Mouse (Mus musculus) adrenal gland, postnatal 4 days (tissue): ENCODE results near the gene Galnt4. TPM values are rescaled to one million over a fixed set of nuclear protein-coding genes. Genes with fewer than 3 reads are reported as not detected.

Experiments used
- DNase-seq, 2 experiments: peaks; one replicate each; pipeline ENCODE4 v3.0.0; 2021 to 2022; ENCODE audit warnings: low spot score in 2 of 2, mixed read lengths in 2 of 2
- long read RNA-seq, 2 experiments: library from polyadenylated mRNA; stranded (forward); transcript quantifications; one replicate each; pipeline ENCODE4 v2.0.0; 2021
- total RNA-seq, 2 experiments: library from RNA; stranded (reverse); gene quantifications; 2 replicates each; pipeline ENCODE4 v1.2.3; 2021

Gene Galnt4
- 10 to 100 TPM; 10.4 to 11.0 TPM for total RNA-seq
- long read RNA-seq, experiment 1, full-length matches to known transcripts = 2 of 2 reads
- long read RNA-seq, experiment 1, partial matches to known transcripts = 0 of 2 reads
- long read RNA-seq, experiment 1, other reads (novel, unspliced or antisense) = 0 of 2 reads
- long read RNA-seq, experiment 2, full-length matches to known transcripts = 14 of 14 reads
- long read RNA-seq, experiment 2, partial matches to known transcripts = 0 of 14 reads
- long read RNA-seq, experiment 2, other reads (novel, unspliced or antisense) = 0 of 14 reads

GRCm38 (mm10) chr10:99107964-99108363, at the start of gene Galnt4:
TSS of gene Galnt4 (plus strand) at chr10:99108159.
- peak; percentile 54 to 71 for DNase-seq

GRCm38 (mm10) chr10:99060588-99060987, 47.4 kb upstream of the Galnt4 start:
- no peak for DNase-seq

GRCm38 (mm10) chr10:99061418-99061817, 46.5 kb upstream of the Galnt4 start:
- DNase-seq = no peak

GRCm38 (mm10) chr10:99062546-99062945, 45.4 kb upstream of the Galnt4 start:
- DNase-seq = no peak

- no peak for DNase-seq
Measured at GRCm38 (mm10) chr10:99076113-99076895, 31.7 kb upstream of the Galnt4 start.

- DNase-seq = no peak
Measured at GRCm38 (mm10) chr10:99078621-99079020, 29.3 kb upstream of the Galnt4 start.

GRCm38 (mm10) chr10:99081569-99081990, 26.4 kb upstream of the Galnt4 start:
- DNase-seq = no peak

- peak; percentile 46 to 59 for DNase-seq
Measured at GRCm38 (mm10) chr10:99083431-99084003, 24.4 kb upstream of the Galnt4 start.

GRCm38 (mm10) chr10:99084397-99085239, 23.3 kb upstream of the Galnt4 start:
- peak; percentile 63 to 72 for DNase-seq

- DNase-seq = no peak
Measured at GRCm38 (mm10) chr10:99085240-99085587, 22.7 kb upstream of the Galnt4 start.

- DNase-seq = no peak
Measured at GRCm38 (mm10) chr10:99086029-99086428, 21.9 kb upstream of the Galnt4 start.

- DNase-seq = no peak
Measured at GRCm38 (mm10) chr10:99089906-99090305, 18.1 kb upstream of the Galnt4 start.

GRCm38 (mm10) chr10:99093364-99093763, 14.6 kb upstream of the Galnt4 start:
- no peak for DNase-seq

- DNase-seq = no peak
Measured at GRCm38 (mm10) chr10:99095114-99095513, 12.8 kb upstream of the Galnt4 start.

GRCm38 (mm10) chr10:99097374-99097773, 10.6 kb upstream of the Galnt4 start:
- DNase-seq = peak in 1 of 2 experiments; percentile 25

- DNase-seq = no peak
Measured at GRCm38 (mm10) chr10:99105522-99105921, 2.4 kb upstream of the Galnt4 start.

- DNase-seq = no peak
Measured at GRCm38 (mm10) chr10:99106311-99106702, 1.7 kb upstream of the Galnt4 start.

GRCm38 (mm10) chr10:99106703-99107631, 992 bp upstream of the Galnt4 start, which contains the start of gene Poc1b:
TSS of gene Poc1b (plus strand) at chr10:99107036.
- peak; percentile 69 to 71 for DNase-seq

- no peak for DNase-seq
Measured at GRCm38 (mm10) chr10:99108431-99108982, 548 bp downstream of the Galnt4 start.

GRCm38 (mm10) chr10:99113533-99113932, 5.6 kb downstream of the Galnt4 start:
- DNase-seq = no peak
